Mouse (Mus musculus) ES-E14 (cell line): ENCODE results near the gene Mpp2. TPM values are rescaled to one million over a fixed set of nuclear protein-coding genes. Genes with fewer than 3 reads are reported as not detected.

ENCODE experiments used
- DNase-seq: peaks from one replicate; pipeline ENCODE4 v3.0.0-alpha.2; 2013; ENCODE audit warnings: low read depth, low spot score
- H3K27ac ChIP-seq: 2 replicates; pipeline ENCODE4 v1.5.1; 2012; ENCODE audit warnings: low read depth, mild to moderate bottlenecking, low read length, moderate library complexity, mixed read lengths; ENCODE audit not compliant: poor library complexity, insufficient read depth, severe bottlenecking
- H3K36me3 ChIP-seq: 2 replicates; pipeline ENCODE4 v1.6.1; 2012; ENCODE audit warnings: mild to moderate bottlenecking, low read length, moderate library complexity, mixed read lengths; ENCODE audit not compliant: control insufficient read depth, poor library complexity, insufficient read depth, severe bottlenecking
- H3K4me1 ChIP-seq, 2 experiments: fragments of 150-350 bp in 1 of 2; sonication (generic) in 1 of 2; 2 replicates each; pipeline ENCODE4 v1.6.1; 2012; ENCODE audit warnings: low read length in 2 of 2, mild to moderate bottlenecking in 1 of 2, mixed read lengths in 1 of 2; ENCODE audit not compliant: control insufficient read depth in 2 of 2, insufficient read depth in 2 of 2, poor library complexity in 1 of 2
- H3K4me3 ChIP-seq, 2 experiments: fragments of 150-350 bp in 1 of 2; sonication (generic) in 1 of 2; 2 replicates each; pipeline ENCODE4 v1.5.1; 2012; ENCODE audit warnings: low read length in 2 of 2, low read depth in 1 of 2, mild to moderate bottlenecking in 1 of 2, mixed read lengths in 1 of 2; ENCODE audit not compliant: insufficient read depth in 1 of 2, poor library complexity in 1 of 2, severe bottlenecking in 1 of 2
- H3K9ac ChIP-seq: 2 replicates; pipeline ENCODE4 v1.6.1; 2012; ENCODE audit warnings: low read depth, mild to moderate bottlenecking, low read length, mixed read lengths; ENCODE audit not compliant: poor library complexity, insufficient read depth, severe bottlenecking
- H3K9me3 ChIP-seq: fragments of 150-350 bp; sonication (generic); 2 replicates; pipeline ENCODE4 v1.6.1; 2012; ENCODE audit warnings: low read depth, mild to moderate bottlenecking, low read length; ENCODE audit not compliant: control insufficient read depth, insufficient read depth
- CHD2 ChIP-seq: IDR thresholded peaks from 2 replicates; pipeline ENCODE4 v1.6.1; 2014; ENCODE audit warnings: mild to moderate bottlenecking, low read depth, low read length, inconsistent platforms
- HCFC1 ChIP-seq: IDR thresholded peaks from 2 replicates; pipeline ENCODE4 v1.6.1; 2012; ENCODE audit warnings: low read length, inconsistent platforms, borderline replicate concordance; ENCODE audit not compliant: insufficient read depth
- MAFK ChIP-seq: IDR thresholded peaks from 2 replicates; pipeline ENCODE4 v1.6.1; 2014; ENCODE audit warnings: mild to moderate bottlenecking, low read depth, low read length, inconsistent platforms; ENCODE audit not compliant: insufficient read depth
- ZC3H11A ChIP-seq: IDR thresholded peaks from 2 replicates; pipeline ENCODE4 v1.6.1; 2012; ENCODE audit warnings: low read depth, mild to moderate bottlenecking, inconsistent platforms, low read length, borderline replicate concordance
- ZNF384 ChIP-seq: IDR thresholded peaks from 2 replicates; pipeline ENCODE4 v1.6.1; 2012; ENCODE audit warnings: low read depth, low read length, inconsistent platforms
- in situ Hi-C, 2 experiments: fragments of 600-800 bp; cut with MboI; formaldehyde crosslinking; loops; one replicate each; pipeline ENCODE4 v1.15.1; 2025; ENCODE audit warnings: low sequenced_read_pairs in 2 of 2, inconsistent platforms in 1 of 2; ENCODE audit not compliant: unreplicated experiment in 2 of 2
- total RNA-seq: library from RNA; depleted of rRNA; stranded (reverse); fragments of 300-350 nt; gene quantifications from 2 replicates; pipeline ENCODE4 v1.2.3, GENCODE M21; 2012; rRNA removed

Gene Mpp2
- total RNA-seq, result 0.94 and 1.2 TPM in 2 replicates

DNA sequence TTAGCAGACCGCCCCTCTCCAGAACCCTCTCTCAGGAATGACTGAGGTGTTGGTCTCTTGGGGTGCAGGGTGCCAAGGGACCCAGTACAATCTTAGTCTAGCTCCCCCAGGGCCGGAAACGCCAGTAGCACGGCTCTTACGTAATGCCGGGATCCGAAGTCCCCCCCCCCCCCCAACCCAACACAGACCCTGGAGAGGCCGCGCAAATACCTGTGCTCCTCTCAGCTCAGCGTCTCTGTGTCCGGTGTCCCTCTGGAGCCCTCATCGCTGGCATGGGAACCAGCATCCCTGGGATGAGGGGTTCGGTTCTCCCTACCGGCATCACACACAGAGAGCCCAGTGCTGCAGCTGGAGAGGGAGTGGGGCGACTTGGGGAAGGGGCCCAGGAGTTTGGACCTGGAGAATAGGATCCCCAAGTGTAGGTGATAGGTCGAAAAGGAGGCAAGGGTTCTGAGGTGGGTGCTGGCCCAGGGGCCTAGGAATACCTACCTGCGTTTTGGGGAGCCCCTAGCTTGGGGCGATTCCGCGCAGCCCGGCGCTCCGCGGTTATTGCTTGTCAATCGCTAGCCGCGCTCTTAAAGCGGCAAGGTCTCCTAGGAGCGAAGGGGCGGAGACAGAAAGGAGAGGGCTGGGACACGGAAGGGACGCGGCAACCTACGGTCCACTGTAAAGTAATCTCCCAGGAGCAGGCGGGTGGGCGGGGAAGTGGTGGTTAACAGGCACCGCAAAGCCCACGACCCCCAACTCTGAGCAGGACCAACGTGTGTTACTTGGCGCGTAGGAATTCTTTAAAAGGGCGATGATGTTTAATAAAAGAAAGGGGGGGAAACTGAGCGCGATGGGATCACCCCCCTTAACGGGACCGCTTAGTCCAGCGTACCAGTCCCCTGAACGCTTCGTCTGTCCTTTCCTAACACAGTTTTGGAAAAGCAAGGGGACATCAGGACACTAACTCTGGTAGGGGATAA lies at the start of gene Mpp2:
Gene Mpp2, minus strand, starts transcription at position 585 of the 968 bp plus-strand sequence.
- TF ChIP-seq ZNF384, result no peak
- no peak for TF ChIP-seq HCFC1
- TF ChIP-seq CHD2, result no peak
- no peak for TF ChIP-seq ZC3H11A
- DNase-seq, result peak; percentile 54
- Histone ChIP-seq H3K4me1 (no peaks in the 10 kb centered on the region; a peak in 1 of 4 replicates), H3K36me3 (no peaks in the 10 kb centered on the region), H3K27ac (no peak within 1 kb of the TSS), H3K4me3 (peak within 1 kb of the TSS; percentile 80 to 92), H3K9ac (peak within 1 kb of the TSS; percentile 58), H3K9me3 (no peaks in the 10 kb centered on the region)
- in situ Hi-C loops, result no loop called here

DNA sequence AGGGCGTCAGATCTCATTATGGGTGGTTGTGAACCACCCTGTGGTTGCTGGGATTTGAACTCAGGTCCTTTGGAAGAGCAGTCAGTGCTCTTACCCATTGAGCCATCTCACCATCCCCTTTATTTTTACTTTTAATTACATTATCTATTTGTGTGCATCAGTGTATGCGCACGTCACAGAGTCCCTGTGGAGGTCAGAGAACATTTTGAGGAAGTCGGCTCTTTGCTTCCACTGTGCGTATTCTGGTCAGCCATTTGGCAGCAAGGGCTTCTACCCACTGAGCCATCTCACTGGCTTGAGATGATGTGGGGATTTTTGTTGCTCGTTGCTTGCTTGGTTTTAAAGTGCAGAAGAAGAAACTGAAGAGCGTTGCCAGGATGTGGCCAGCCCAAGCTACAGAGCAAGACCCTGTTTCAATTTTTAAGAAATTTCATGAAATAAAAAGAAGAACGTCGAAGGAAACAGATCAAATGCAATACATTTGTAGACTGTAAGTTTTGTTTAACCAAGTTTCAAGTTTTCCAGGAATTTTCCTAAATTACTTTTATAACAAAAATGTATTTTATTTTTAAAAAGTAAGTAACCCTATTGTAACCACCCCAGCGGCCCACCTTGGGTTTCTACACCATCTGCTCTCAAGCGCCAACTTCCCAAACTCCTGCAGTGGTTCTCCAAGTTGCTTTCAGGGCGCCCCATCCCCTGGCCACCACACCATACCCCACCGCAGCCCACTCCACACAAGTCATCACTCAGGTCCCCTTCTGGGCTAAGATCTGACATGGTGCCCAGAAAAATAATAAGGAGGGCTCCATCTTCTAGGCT lies 49.5 kb upstream of the Mpp2 start:
- Histone ChIP-seq H3K27ac (no peak overlapping the region), H3K9ac (peak overlapping the region; percentile 47; the same call in 1 of the 2 replicates), H3K36me3 (no peaks in the 10 kb centered on the region), H3K9me3 (no peaks in the 10 kb centered on the region), H3K4me3 (peak overlapping the region; percentile 52), H3K4me1 (peaks cover 2 to 7% of the 10 kb centered on the region in 2 experiments; a peak in 2 of 4 replicates)
- in situ Hi-C loops, result no loop called here
- TF ChIP-seq ZNF384 (no peak), ZC3H11A (no peak), HCFC1 (no peak), CHD2 (no peak)
- no peak for DNase-seq

DNA sequence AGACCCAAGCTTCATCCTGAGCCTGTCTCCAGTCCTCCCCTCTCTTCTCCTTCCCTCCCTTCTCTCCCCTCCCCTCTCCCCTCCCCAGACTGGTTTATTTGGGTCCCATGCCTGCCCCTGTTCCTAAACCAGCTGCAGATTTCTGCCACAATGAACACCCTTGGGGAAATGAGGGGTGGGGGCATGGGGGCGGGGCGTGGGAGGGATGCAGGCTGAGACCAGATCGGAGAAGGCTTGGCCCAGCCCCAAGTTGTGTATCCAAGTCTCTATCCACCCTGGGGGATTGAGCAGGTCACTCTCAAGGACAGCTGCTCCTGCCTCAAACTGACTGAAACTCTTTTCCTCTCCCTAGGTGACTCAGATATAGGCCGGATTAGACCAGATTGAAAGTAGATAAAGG lies 46.2 kb upstream of the Mpp2 start:
- Histone ChIP-seq H3K27ac (no peak overlapping the region), H3K9me3 (no peaks in the 10 kb centered on the region), H3K4me1 (peaks cover 2 to 7% of the 10 kb centered on the region in 2 experiments; a peak in 2 of 4 replicates), H3K4me3 (no peak overlapping the region), H3K9ac (no peak overlapping the region), H3K36me3 (no peaks in the 10 kb centered on the region)
- in situ Hi-C loops, result no loop called here
- no peak for TF ChIP-seq ZC3H11A
- no peak for TF ChIP-seq CHD2
- no peak for TF ChIP-seq HCFC1
- no peak for TF ChIP-seq ZNF384
- TF ChIP-seq MAFK, result no peak
- DNase-seq, result no peak

DNA sequence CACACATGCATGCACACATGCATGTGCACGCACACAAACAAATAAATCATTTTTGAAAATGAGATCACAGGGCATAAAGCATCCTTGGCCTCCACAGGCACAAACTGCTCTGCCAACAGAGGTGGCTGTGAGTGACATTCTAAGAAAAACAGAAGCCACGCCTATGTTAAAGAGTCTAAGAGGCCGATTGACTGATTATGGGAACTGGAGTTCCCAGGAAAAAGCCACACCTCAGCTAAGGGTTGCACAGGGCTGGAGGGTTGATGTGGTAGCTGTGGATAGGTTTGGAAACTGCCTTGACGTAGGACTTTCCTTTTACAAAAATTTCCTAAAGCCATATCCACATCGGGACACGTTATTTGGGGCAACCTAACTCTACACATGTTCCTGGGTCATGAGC lies 29.1 kb upstream of the Mpp2 start:
- TF ChIP-seq HCFC1, result no peak
- TF ChIP-seq CHD2, result no peak
- no peak overlapping the region for H3K4me3 ChIP-seq
- H3K9ac ChIP-seq, result no peak overlapping the region
- no peak overlapping the region for H3K27ac ChIP-seq
- no peaks in the 10 kb centered on the region for H3K9me3 ChIP-seq
- in situ Hi-C loops, result no loop called here
- no peaks in the 10 kb centered on the region; a peak in 1 of 4 replicates for H3K4me1 ChIP-seq
- no peak for DNase-seq
- H3K36me3 ChIP-seq, result no peaks in the 10 kb centered on the region
